Mouse (Mus musculus) left cerebral cortex, adult 18-20 months (tissue): ENCODE data around the gene Cir1. TPM values are rescaled to one million over a fixed set of nuclear protein-coding genes. Genes with fewer than 3 reads are reported as not detected.

Experiments used
- DNase-seq, 2 experiments: peaks; one replicate each; pipeline ENCODE4 v3.0.0; 2021 to 2022; ENCODE audit warnings: low spot score in 2 of 2, mixed read lengths in 1 of 2
- total RNA-seq, 2 experiments: library from RNA; stranded (reverse); gene quantifications; 2 replicates each; pipeline ENCODE4 v1.2.3; 2021

The Cir1 gene
- total RNA-seq, 2 experiments from 2014 or later = 25.6 to 28.3 TPM

GRCm38 (mm10) chr2:73273249-73274118, 39.0 kb downstream of the Cir1 start:
- no peak for DNase-seq

- DNase-seq = no peak
Observed at GRCm38 (mm10) chr2:73272351-73273248, 39.9 kb downstream of the Cir1 start.

- DNase-seq = peak in 1 of 2 experiments; percentile 45
Observed at GRCm38 (mm10) chr2:73271459-73272161, 40.9 kb downstream of the Cir1 start, which contains the start of gene Sp9. Gene Sp9, plus strand, starts transcription at chr2:73271925.

- peak in 1 of 2 experiments; percentile 28 for DNase-seq
Observed at GRCm38 (mm10) chr2:73270593-73271458, 41.7 kb downstream of the Cir1 start.

- no peak for DNase-seq
Observed at GRCm38 (mm10) chr2:73270071-73270592, 42.4 kb downstream of the Cir1 start.

- DNase-seq = no peak
Observed at GRCm38 (mm10) chr2:73269666-73270065, 42.8 kb downstream of the Cir1 start.

- no peak for DNase-seq
Observed at GRCm38 (mm10) chr2:73268836-73269395, 43.6 kb downstream of the Cir1 start.

GRCm38 (mm10) chr2:73268281-73268680, 44.2 kb downstream of the Cir1 start:
- no peak for DNase-seq

- DNase-seq = no peak
Observed at GRCm38 (mm10) chr2:73267818-73268217, 44.7 kb downstream of the Cir1 start.

- DNase-seq = no peak
Observed at GRCm38 (mm10) chr2:73267231-73267630, 45.3 kb downstream of the Cir1 start.

- DNase-seq = no peak
Observed at GRCm38 (mm10) chr2:73266623-73267022, 45.9 kb downstream of the Cir1 start.

- no peak for DNase-seq
Observed at GRCm38 (mm10) chr2:73266011-73266410, 46.5 kb downstream of the Cir1 start.

GRCm38 (mm10) chr2:73264611-73265195, 47.8 kb downstream of the Cir1 start:
- DNase-seq = no peak

- no peak for DNase-seq
Observed at GRCm38 (mm10) chr2:73263794-73264610, 48.5 kb downstream of the Cir1 start.

GRCm38 (mm10) chr2:73263172-73263765, 49.2 kb downstream of the Cir1 start:
- no peak for DNase-seq

- DNase-seq = no peak
Observed at GRCm38 (mm10) chr2:73248701-73249100, 63.8 kb downstream of the Cir1 start.

GRCm38 (mm10) chr2:73241299-73241698, 71.2 kb downstream of the Cir1 start:
- DNase-seq = no peak
